Mouse (Mus musculus) intestine, embryonic 16.5 days (tissue): ENCODE results near the gene Pdzd11. TPM values are rescaled to one million over a fixed set of nuclear protein-coding genes. Genes with fewer than 3 reads are reported as not detected.

Experiments used
- ATAC-seq: fragments of 200-750 bp; cut with Nextera tagmentation; 2 replicates; pipeline ENCODE4 v1.8.0; 2017; ENCODE audit warnings: moderate TSS enrichment, moderate library complexity
- H3K27ac ChIP-seq: fragments of 300-500 bp; sonication (generic); 2 replicates; pipeline ENCODE4 v1.5.1; 2014; ENCODE audit warnings: mild to moderate bottlenecking, low read length
- H3K27me3 ChIP-seq: fragments of 300-500 bp; sonication (generic); replicated peaks from 2 replicates; pipeline ENCODE4 v1.6.1; 2014; ENCODE audit warnings: low read length, control low read depth, mixed read lengths; ENCODE audit not compliant: control insufficient read depth, insufficient read depth
- H3K36me3 ChIP-seq: fragments of 300-500 bp; sonication (generic); 2 replicates; pipeline ENCODE4 v1.6.1; 2014; ENCODE audit warnings: low read length, control low read depth; ENCODE audit not compliant: control insufficient read depth, insufficient read depth
- H3K4me1 ChIP-seq: fragments of 300-500 bp; sonication (generic); 2 replicates; pipeline ENCODE4 v1.6.1; 2014; ENCODE audit warnings: low read length, control low read depth, mixed read lengths; ENCODE audit not compliant: control insufficient read depth, insufficient read depth
- H3K4me2 ChIP-seq: fragments of 300-500 bp; sonication (generic); 2 replicates; pipeline ENCODE4 v1.6.1; 2014; ENCODE audit warnings: low read depth, low read length, control low read depth
- H3K4me3 ChIP-seq: fragments of 300-500 bp; sonication (generic); 2 replicates; pipeline ENCODE4 v1.5.1; 2014; ENCODE audit warnings: mild to moderate bottlenecking, low read length
- H3K9ac ChIP-seq: fragments of 300-500 bp; sonication (generic); 2 replicates; pipeline ENCODE4 v1.6.1; 2014; ENCODE audit warnings: low read depth, low read length
- H3K9me3 ChIP-seq: fragments of 300-500 bp; sonication (generic); 2 replicates; pipeline ENCODE4 v1.6.1; 2016; ENCODE audit warnings: low read length, control low read depth; ENCODE audit not compliant: control insufficient read depth
- WGBS: fragments of 180-500 bp; shearing (Covaris S2); extraction: QIAGEN DNeasy Blood & Tissue Kit; methylation state at CpG from one replicate; pipeline ENCODE4 v1.1.7; 2014; 5-methylcytosine and 5-hydroxymethylcytosine counted together
- polyA plus RNA-seq: library from polyadenylated mRNA; unstranded; fragments of >200 nt; fragmentation: Nextera tagmentation; extraction: Ambion mirVana; gene quantifications from 2 replicates; pipeline ENCODE4 v1.2.1, GENCODE M21; 2015

Pdzd11 gene
- polyA plus RNA-seq = 75.6 and 78.8 TPM in 2 replicates

DNA sequence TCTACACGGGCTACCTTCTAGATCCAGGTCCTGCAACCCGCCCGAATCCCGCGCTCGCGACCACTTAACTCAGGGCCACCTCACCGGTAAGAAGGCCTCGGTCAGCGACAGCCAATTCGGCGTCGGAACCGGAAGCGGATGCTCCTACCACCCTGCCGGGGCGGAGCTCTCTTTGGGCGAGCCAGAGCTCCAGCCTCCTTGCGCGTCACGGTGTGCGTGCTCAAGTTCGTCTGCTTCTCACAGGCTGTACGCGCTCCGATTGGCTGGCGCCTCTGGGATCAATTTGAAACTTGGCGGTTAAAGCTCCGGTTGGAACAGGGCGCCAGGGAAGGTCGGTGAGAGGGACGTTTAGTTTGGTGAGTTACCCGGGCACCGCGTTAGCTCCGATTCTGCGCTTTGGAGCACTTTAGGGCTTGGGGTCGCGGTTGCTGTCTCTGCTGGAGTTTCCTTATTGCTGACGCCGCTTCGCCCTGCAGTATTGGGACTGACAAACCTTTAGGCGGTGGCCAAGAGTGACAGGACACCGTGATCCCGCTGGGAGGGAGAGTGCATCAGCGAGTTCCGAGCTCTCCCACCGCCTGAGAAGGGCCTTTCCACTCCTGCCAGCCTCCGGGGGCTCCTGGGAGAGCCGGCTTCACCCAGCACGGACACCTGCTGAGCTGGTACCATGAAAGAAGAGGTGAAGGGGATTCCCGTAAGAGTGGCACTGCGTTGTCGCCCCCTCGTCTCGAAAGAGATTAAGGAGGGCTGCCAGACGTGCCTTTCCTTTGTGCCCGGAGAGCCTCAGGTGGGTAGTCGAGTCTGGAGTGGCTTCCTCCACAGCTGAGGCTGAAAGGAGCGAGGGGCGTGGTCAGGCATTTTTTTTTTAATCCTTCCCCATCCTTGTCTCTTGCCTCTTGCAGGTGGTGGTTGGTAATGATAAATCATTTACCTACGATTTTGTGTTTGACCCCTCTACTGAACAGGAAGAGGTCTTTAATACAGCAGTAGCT lies at the start of gene Pdzd11:
Gene Pdzd11 (minus strand): TSS at position 767 of the 992 bp plus-strand sequence.
- no peaks in the 10 kb centered on the region for H3K36me3 ChIP-seq
- H3K4me1 ChIP-seq = no peaks in the 10 kb centered on the region
- WGBS = 15% methylated on average over 62 of the region's 62 CpGs
- H3K4me3 ChIP-seq = peak within 1 kb of the TSS; percentile 65
- ATAC-seq = peak; percentile 99
- no peaks in the 10 kb centered on the region for H3K27me3 ChIP-seq
- no peaks in the 10 kb centered on the region for H3K9me3 ChIP-seq
- H3K27ac ChIP-seq = peak within 1 kb of the TSS; percentile 69
- peak within 1 kb of the TSS; percentile 72 for H3K9ac ChIP-seq
- peak within 1 kb of the TSS; percentile 58 for H3K4me2 ChIP-seq

DNA sequence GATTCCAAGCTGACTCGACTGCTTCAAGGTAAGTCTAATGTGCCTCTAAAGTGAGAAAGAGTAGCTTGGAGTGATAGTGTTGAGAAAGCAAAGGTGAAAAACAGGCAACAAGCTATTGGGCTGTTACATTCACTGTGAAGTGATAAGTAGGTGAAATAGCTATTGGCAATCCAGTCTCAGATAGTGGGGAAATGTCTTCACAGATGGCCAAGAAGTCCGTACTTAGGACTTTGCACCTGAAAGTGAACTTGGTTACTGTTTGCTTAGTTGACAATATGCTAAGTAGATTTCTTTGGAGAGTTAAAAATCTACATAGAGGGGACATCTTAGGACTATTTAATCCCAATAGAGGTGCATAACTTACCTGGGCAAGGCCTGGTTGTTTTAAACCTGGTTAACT lies 38.5 kb upstream of the Pdzd11 start:
- Histone ChIP-seq H3K4me3 (no peak overlapping the region), H3K4me1 (no peaks in the 10 kb centered on the region), H3K9me3 (no peaks in the 10 kb centered on the region), H3K27ac (no peak overlapping the region), H3K27me3 (no peaks in the 10 kb centered on the region), H3K4me2 (no peak overlapping the region), H3K36me3 (no peaks in the 10 kb centered on the region), H3K9ac (no peak overlapping the region)
- 82% methylated on average over 2 of the region's 2 CpGs for WGBS
- ATAC-seq = peak; percentile 75; the same call in 1 of the 2 replicates

DNA sequence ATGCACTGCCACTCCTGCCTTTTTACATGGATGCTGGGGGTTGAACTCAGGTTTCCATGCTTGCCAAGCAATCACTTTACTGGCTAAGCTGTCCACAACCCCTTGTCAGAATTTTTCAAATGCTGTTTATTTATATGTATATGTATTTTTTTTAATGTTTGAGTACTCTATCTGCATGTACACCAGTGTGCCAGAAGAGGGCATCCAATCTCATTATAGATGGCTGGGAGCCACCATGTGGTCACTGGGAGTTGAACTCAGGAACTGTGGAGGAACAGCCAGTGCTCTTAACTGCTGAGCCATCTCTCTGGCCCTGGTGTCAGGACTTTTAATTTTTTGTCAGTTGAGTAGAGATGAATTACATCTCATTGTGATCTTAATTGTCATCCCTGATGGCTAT lies 26.5 kb upstream of the Pdzd11 start:
- Histone ChIP-seq H3K4me1 (no peaks in the 10 kb centered on the region), H3K4me3 (no peak overlapping the region), H3K4me2 (no peak overlapping the region), H3K36me3 (no peaks in the 10 kb centered on the region), H3K9me3 (no peaks in the 10 kb centered on the region), H3K27me3 (no peaks in the 10 kb centered on the region), H3K27ac (no peak overlapping the region), H3K9ac (no peak overlapping the region)
- ATAC-seq = no peak

DNA sequence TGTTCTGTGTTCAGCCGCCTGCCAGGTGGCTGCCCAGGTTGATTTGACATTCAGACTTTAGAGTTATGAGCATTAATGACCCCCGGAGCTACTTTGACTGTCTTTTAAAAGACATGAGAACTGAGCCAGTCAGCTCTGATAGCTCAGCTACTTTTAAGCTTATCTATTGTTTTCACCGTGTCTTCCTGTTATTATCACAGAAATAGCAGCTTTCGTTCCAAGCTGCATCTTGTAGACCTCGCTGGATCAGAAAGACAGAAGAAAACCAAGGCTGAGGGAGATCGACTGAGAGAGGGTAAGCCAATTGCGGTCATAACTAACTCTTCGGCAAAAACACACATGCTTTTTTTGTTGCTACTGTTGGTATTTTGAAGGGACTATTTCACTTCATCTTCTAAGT lies 12.1 kb upstream of the Pdzd11 start:
- Histone ChIP-seq H3K36me3 (no peaks in the 10 kb centered on the region), H3K27me3 (no peaks in the 10 kb centered on the region), H3K4me3 (no peak overlapping the region), H3K9ac (no peak overlapping the region), H3K4me1 (no peaks in the 10 kb centered on the region), H3K9me3 (no peaks in the 10 kb centered on the region), H3K4me2 (no peak overlapping the region), H3K27ac (no peak overlapping the region)
- no peak for ATAC-seq
- 93% methylated on average over 8 of the region's 8 CpGs for WGBS

DNA sequence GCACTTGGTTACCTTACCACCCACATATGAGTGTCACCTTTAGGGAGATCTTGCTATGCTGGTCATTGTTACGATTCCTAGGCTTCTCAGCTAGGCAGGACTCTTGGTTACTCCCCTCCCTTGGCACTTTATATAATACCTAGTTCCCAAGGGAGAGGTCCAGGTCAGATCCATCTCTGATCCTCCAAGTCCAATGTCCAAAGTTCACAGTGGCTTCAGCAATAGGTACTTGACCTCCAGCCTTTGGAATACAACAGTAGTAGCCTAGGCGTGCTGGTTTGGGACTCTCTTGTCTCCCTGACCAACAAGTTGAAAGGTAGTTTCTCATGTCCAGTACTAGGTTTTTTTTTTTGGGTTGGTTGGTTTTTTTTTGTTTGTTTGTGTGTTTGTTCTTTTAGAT lies 2.7 kb upstream of the Pdzd11 start:
- Histone ChIP-seq H3K4me1 (no peaks in the 10 kb centered on the region), H3K9me3 (no peaks in the 10 kb centered on the region), H3K27me3 (no peaks in the 10 kb centered on the region), H3K4me3 (no peak overlapping the region), H3K27ac (no peak overlapping the region), H3K4me2 (no peak overlapping the region), H3K36me3 (no peaks in the 10 kb centered on the region), H3K9ac (no peak overlapping the region)
- no peak for ATAC-seq
- 87% methylated on average over 2 of the region's 2 CpGs for WGBS

DNA sequence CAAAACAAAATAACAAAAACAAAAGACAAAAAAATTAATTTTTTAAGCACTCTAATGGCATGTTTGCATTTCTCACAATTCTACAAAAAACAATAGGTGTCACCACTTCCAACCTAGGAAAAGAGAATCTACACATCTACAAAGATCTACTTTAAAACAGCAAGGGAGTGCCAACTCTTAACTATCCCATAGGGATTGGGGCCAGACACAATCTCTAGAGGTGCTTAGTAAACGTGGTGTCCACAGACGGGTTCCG lies 894 bp downstream of the Pdzd11 start, which contains the start of gene Kif4:
Gene Kif4 (plus strand): TSS at position 192 of the 256 bp plus-strand sequence.
- H3K4me2 ChIP-seq = peak within 1 kb of the TSS; percentile 58
- H3K9me3 ChIP-seq = no peaks in the 10 kb centered on the region
- H3K27me3 ChIP-seq = no peaks in the 10 kb centered on the region
- 12% methylated on average over 3 of the region's 3 CpGs for WGBS
- H3K9ac ChIP-seq = peak within 1 kb of the TSS; percentile 72
- H3K4me1 ChIP-seq = no peaks in the 10 kb centered on the region
- ATAC-seq = no peak
- H3K27ac ChIP-seq = peak within 1 kb of the TSS; percentile 69
- H3K4me3 ChIP-seq = peak within 1 kb of the TSS; percentile 65
- H3K36me3 ChIP-seq = no peaks in the 10 kb centered on the region

DNA sequence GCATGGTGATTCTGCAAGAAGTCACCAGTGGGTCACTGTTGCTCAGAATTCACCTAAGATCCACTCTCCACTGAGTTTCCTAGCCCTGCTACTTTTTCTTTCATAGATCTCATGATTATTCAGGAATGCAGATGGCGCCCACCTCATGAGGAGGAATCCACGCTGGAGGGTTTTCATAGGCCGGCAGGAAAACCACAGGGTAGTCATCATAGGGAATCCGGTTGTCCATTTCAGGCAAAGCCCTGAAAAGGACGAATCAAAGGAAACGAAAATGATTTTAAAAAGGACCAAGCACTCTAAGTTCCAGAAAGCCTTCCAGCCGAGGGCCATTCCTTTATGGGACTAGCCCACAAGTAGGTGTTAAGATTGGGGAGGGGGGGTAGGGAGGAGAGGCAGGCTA lies 1.2 kb downstream of the Pdzd11 start:
- ATAC-seq = no peak
- H3K9ac ChIP-seq = peak overlapping the region; percentile 67; the same call in 1 of the 2 replicates
- H3K27me3 ChIP-seq = no peaks in the 10 kb centered on the region
- no peaks in the 10 kb centered on the region for H3K4me1 ChIP-seq
- 29% methylated on average over 7 of the region's 7 CpGs for WGBS
- H3K27ac ChIP-seq = no peak overlapping the region
- H3K36me3 ChIP-seq = no peaks in the 10 kb centered on the region
- H3K4me2 ChIP-seq = peak overlapping the region; percentile 46
- H3K4me3 ChIP-seq = peak overlapping the region; percentile 65
- H3K9me3 ChIP-seq = no peaks in the 10 kb centered on the region

DNA sequence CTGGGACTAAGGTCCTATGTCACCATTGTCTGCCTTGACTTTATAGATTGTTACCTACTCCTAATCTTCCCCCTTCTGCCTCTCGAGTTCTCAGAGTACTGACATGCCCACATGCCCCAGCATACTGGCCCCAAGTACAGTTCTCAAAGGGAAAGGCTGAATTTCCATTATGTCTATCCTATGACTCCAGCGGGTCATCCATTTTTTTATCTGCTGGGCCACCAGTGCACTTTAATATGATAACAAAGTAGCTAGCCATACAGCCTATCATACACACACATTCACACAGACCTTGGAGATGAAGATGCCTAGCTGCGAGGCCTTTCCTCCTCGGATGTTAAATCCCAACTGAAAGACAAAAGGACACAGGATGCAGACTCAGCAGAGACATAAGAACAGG lies 2.1 kb downstream of the Pdzd11 start:
- Histone ChIP-seq H3K9me3 (no peaks in the 10 kb centered on the region), H3K27me3 (no peaks in the 10 kb centered on the region), H3K4me3 (no peak overlapping the region), H3K36me3 (no peaks in the 10 kb centered on the region), H3K4me1 (no peaks in the 10 kb centered on the region), H3K27ac (no peak overlapping the region), H3K9ac (no peak overlapping the region), H3K4me2 (no peak overlapping the region)
- no peak for ATAC-seq
- WGBS = 96% methylated on average over 4 of the region's 4 CpGs

DNA sequence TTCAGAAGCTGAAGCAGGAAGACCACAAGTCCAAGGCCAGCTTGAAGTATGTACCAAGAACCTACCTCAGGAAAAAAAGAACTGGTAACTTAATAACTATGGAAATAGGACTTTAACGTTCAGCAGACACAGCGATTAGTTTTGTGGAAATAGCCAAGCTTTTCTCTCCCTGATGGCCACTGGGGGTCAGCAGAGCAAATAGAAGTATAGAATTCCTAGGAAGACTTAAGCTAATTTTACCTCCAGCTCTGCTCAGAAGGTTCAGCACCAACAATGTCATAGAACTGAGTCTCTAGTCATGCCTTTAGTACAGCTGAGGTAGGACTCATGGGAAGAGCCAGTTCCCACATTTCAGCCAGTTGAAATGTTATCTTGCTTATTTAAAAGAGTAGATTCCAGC lies 5.0 kb downstream of the Pdzd11 start:
- H3K27ac ChIP-seq = no peak overlapping the region
- WGBS = 74% methylated on average over 2 of the region's 2 CpGs
- no peaks in the 10 kb centered on the region; the same call in 1 of the 2 replicates for H3K27me3 ChIP-seq
- H3K36me3 ChIP-seq = no peaks in the 10 kb centered on the region
- no peak overlapping the region for H3K4me3 ChIP-seq
- H3K9ac ChIP-seq = no peak overlapping the region
- H3K4me2 ChIP-seq = no peak overlapping the region
- no peaks in the 10 kb centered on the region for H3K9me3 ChIP-seq
- ATAC-seq = no peak
- no peaks in the 10 kb centered on the region for H3K4me1 ChIP-seq
